Mouse (Mus musculus) kidney, adult 18-20 months (tissue): ENCODE measurements around the gene Mpz.

Source experiments
- DNase-seq: peaks from one replicate; pipeline ENCODE4 v3.0.0; 2021

The Mpz gene

DNA sequence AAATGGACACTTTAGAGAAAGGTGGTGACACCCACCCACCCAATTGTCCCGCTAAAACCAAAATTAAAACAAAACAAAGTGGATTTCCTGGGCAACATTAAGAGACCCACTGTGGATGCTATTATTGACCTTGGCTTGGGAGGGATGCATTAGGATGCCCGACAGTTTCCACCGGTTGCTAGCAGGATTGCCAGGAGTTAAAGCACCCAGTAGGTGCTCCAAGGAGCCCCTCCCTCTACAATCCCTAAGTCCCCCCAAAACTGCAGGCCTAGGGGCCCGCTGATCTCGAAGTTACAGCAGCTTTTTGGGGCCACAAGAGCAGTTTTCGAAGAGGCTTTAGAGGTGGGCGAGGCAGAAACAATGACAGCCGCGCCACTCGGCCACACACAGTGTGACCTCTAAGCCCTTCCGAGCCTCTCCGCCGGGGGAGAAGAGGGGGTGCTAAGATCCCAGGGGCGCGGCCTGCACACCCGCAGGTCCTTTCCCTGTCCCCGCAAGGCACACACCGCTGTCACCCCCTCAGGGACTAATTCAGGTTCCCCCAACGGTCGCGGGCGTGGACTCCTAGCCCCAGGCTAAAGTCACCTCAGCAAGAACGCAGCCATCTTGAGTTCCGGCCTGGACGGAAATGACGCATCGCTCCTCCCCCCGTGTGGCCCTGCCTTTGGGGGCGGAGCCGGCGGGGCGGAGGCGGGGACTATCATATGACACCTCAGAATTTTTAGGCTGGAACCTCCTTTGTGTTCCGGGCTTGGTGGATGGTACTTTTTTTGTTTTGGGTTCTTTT, at the start of gene Mpz, which contains the start of gene Sdhc:
TSS of gene Mpz (plus strand) at position 738 of the 787 bp plus-strand sequence.
TSS of gene Sdhc (minus strand) at position 630 of the 787 bp plus-strand sequence.
- DNase-seq = peak; percentile 99

GRCm38 (mm10) chr1:171101033-171101432, 49.5 kb upstream of the Mpz start:
- no peak for DNase-seq

GRCm38 (mm10) chr1:171101733-171102546, 48.6 kb upstream of the Mpz start:
- DNase-seq = peak; percentile 89

GRCm38 (mm10) chr1:171102547-171103177, 47.8 kb upstream of the Mpz start:
- peak; percentile 91 for DNase-seq

- DNase-seq = no peak
Measured at GRCm38 (mm10) chr1:171103179-171103840, 47.2 kb upstream of the Mpz start.

DNA sequence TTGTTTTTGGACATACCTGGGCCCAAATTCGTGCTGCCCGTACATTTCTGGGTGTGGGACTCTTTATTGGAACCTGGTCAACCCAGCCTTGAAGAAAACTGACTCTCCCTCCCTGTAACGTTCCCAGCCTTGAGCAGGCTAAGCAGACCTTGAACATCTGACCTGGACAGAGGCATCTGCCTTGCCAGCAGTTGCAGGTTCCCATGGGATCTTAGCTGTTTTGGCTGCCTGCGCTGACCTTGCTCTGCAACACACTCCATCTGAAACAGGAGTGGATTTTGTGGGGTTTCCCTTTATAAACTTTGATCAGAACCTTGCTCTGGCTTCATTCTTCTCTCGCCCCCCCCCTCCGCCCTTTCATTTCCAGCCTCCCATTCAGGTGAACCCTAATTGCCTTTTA, 45.3 kb upstream of the Mpz start:
- no peak for DNase-seq

GRCm38 (mm10) chr1:171109620-171110019, 40.9 kb upstream of the Mpz start:
- DNase-seq = no peak

DNA sequence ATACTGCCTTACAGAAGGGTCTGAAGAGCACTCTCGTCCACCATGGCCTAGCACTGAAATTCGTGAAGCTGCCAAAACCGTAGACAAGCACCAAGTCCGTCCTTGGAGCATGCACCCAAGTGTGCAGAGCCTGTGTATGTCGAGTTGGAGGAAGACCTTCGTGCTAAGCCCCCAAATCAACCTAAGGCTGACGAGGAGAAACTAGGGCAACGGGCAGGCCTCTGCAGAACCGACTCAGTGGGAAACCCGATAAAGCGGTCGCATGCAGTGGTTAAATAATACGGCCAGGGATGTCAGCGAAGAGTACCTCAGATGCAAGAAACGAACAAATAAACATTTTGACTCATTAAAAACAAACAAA, 39.9 kb upstream of the Mpz start:
- no peak for DNase-seq

DNA sequence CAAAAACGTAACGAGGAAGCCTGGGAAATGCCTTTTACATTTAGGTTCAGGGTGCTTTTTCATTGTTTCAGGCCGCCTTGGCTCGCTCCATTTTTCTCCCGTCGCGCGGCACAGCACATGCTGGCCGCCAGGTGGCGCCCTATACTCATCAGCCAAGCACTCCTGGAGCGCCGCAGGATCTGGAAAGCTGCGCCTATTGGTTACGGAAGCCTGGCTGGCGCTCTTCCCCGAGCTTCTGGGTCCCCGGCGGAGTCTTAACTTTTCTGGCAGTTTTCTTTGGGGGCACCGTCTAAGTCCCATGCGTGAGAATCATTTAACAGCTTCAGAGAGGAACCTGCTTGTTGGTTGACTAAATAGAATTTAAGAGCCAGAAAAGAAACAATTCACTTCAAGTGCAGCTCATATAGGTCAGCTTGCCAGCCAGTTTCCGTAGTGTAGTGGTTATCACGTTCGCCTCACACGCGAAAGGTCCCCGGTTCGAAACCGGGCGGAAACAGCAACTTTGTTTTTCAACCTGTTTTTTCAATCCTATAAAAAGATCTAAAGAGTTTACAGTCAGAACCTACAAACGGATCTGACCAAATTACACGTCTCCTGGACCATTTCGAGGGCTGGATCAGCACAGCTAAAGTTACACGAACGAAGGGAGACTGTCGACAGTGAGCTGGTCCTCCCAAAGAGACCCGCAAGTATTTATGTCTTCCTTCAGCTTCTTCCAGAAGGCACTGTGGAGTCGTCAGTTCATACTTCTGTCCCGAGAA, 39.3 kb upstream of the Mpz start:
- DNase-seq = peak; percentile 97

- peak; percentile 72 for DNase-seq
Measured at GRCm38 (mm10) chr1:171111781-171112575, 38.5 kb upstream of the Mpz start.

DNA sequence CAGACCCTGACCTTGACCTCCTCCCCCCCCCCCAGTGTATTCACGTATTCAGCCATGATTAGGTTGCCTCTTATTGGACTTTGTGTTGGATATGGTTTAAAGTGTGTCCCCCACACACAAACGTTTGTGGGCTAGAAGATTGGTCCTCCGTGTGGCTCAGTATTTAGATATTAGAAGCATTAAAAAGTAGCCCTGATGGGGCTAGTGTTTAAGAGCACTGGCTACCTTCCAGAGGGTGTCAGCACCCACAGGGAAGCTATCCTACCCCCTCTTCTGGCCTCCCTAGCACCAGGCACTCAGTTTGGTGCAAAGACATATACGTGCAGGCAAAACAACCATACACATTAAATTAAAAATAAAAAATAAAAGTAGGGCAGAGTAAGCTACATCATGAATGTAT, 37.5 kb upstream of the Mpz start:
- DNase-seq = no peak

- DNase-seq = peak; percentile 88
Measured at GRCm38 (mm10) chr1:171113873-171114299, 36.6 kb upstream of the Mpz start, which contains the start of gene Cfap126. Gene Cfap126 (plus strand): TSS chr1:171113918.

GRCm38 (mm10) chr1:171116280-171116679, 34.2 kb upstream of the Mpz start:
- DNase-seq = no peak

GRCm38 (mm10) chr1:171118269-171118684, 32.2 kb upstream of the Mpz start:
- peak; percentile 48 for DNase-seq

DNA sequence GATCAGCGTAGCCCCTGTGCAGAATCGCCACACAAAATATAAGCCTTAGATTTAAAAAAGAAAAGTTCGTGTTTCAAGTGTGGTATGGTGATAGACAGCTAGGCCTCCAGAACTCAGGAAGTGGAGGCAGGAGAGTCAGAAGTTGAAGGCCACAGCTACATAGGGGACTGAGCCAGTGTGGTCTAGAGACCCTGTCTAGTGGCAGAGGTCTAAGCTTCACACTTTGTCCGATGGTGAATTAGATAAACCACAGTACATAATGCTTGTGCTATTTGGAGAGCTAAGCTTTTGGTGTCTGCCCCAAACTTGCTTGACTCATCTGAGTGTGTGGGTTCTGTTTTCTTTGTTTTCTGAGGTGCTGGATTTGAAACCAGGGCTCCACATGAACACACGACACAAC, 31.5 kb upstream of the Mpz start:
- DNase-seq = no peak

DNA sequence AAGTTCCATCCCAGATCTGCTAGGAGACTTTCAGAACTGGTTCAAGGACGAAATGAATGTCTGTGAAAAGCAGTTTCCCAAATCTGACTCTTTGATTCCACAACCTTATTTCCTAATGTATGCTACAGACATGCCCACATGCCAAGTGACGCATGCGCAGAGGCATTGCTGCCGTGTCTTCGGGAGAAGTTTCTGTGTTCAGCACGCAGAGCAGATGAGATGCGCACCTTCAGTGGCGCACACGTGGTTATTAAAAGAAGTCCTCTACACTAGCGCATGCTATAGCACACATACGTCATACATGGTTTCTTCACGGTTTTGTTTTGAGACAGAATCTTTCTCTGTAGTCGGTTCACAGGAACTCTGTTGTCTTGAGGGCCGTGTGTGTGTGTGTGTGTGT, 31.1 kb upstream of the Mpz start:
- no peak for DNase-seq

- no peak for DNase-seq
Measured at GRCm38 (mm10) chr1:171120893-171121292, 29.6 kb upstream of the Mpz start.

DNA sequence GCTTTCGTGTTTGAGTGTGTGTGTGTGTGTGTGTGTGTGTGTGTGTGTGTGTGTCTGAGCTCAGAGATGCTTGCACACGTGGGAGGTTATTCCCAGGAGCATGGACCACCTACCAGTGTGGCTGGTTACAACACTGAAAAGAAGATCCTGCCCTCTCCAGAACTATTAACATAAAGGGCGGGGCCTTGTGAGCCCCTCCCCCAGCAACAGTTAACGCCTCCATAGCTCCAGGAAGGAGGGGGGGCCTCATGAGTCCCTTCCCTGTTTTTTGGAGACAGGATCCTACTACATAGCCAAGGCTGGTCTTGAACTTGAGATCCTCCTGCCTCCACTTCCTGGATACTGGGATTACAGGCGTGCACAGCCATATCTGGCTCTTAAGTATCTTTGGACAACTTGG, 28.7 kb upstream of the Mpz start:
- DNase-seq = no peak

DNA sequence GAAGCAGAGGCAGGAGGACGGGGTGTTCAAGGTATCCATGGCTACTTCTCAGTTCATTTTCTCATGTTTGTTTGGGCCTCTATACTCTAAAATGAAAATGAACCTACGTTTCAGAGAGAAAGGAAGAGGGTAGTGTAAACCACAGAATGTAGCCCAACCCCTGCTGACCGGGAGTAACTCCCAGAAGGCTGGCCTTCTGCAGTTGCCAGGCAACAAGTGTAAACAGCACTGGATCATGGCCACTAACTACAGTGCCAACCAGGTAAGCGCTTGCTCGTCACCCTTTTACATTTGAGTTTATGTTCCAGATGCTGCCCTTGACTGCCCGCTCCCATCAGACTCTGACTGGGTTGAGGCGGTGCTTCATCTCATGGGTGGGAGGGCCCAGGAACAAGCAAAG, 27.6 kb upstream of the Mpz start:
- DNase-seq = peak; percentile 52

DNA sequence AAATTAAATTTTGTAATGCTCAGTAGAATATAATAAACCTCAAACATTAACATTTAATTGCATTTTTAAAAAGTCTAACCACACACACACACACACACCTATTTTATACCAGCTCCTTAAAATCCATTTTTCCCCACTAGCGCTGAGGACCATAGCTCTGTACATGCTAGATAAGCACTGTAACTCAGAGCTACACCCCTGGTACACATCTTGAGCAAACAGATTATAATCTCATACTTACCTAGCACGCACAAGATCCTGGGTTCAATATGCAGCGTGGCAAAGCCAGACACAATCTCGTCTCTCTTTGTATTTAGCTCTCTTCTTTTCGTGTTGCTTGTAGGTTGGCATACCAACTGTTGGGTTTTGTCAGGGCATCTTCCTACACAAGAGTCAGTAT, 26.1 kb upstream of the Mpz start:
- no peak for DNase-seq

GRCm38 (mm10) chr1:171129251-171129650, 21.3 kb upstream of the Mpz start:
- peak; percentile 70 for DNase-seq
